Mouse (Mus musculus): ENCODE measurements at regions not wholly inside any gene's neighbourhood (a gene's known extent, or its start where the extent isn't known, plus 50 kb on each side); places are given as distances from the start of the nearest gene placed in this dataset.

- no peak overlapping the region for H3ac ChIP-seq (ENCODE audit: control insufficient read depth, insufficient read length, low read depth)
- H3K79me3 ChIP-seq (ENCODE audit: low read depth), result no peaks in the 10 kb centered on the region
- peaks cover 6% of the 10 kb centered on the region for H3K27me3 ChIP-seq (ENCODE audit: control insufficient read depth, insufficient read depth, insufficient read length)
- no peaks in the 10 kb centered on the region for H3K36me3 ChIP-seq (ENCODE audit: control insufficient read depth, insufficient read depth)
- no peaks in the 10 kb centered on the region for H3K79me2 ChIP-seq (ENCODE audit: control insufficient read depth, insufficient read depth)
- H3K4me3 ChIP-seq (ENCODE audit: insufficient read depth, poor library complexity, severe bottlenecking), result no peak overlapping the region
- no peak for TF ChIP-seq MYOD1 (IDR thresholded peaks at IDR 0.05; ENCODE audit: control insufficient read depth, insufficient read length, low read depth)
- TF ChIP-seq CEBPB (IDR thresholded peaks at IDR 0.05; ENCODE audit: low read depth), result no peak
- TF ChIP-seq MYOG (IDR thresholded peaks at IDR 0.05; ENCODE audit: control insufficient read depth, extremely low read depth, insufficient read length), result no peak
- TF ChIP-seq USF1 (IDR thresholded peaks at IDR 0.05; ENCODE audit: low read depth), result no peak
- TF ChIP-seq CTCF (IDR thresholded peaks at IDR 0.05; ENCODE audit: control insufficient read depth, insufficient read depth, insufficient read length), result no peak
- TF ChIP-seq MAX (IDR thresholded peaks at IDR 0.05), result no peak
Measured at GRCm38 (mm10) chr2:10783594-10783993, 388.3 kb upstream of the Prkcq start.

GRCm38 (mm10) chr2:10784266-10784665, 387.6 kb upstream of the Prkcq start:
- H3K79me3 ChIP-seq (ENCODE audit: low read depth), result no peaks in the 10 kb centered on the region
- H3K4me3 ChIP-seq (ENCODE audit: insufficient read depth, poor library complexity, severe bottlenecking), result no peak overlapping the region
- H3ac ChIP-seq (ENCODE audit: control insufficient read depth, insufficient read length, low read depth), result no peak overlapping the region
- no peaks in the 10 kb centered on the region for H3K79me2 ChIP-seq (ENCODE audit: control insufficient read depth, insufficient read depth)
- TF ChIP-seq MYOD1 (IDR thresholded peaks at IDR 0.05; ENCODE audit: control insufficient read depth, insufficient read length, low read depth) (peak; percentile 91), MAX (IDR thresholded peaks at IDR 0.05) (no peak)
- no peaks in the 10 kb centered on the region for H3K36me3 ChIP-seq (ENCODE audit: control insufficient read depth, insufficient read depth)
- peaks cover 2% of the 10 kb centered on the region for H3K27me3 ChIP-seq (ENCODE audit: control insufficient read depth, insufficient read depth, insufficient read length)

DNA sequence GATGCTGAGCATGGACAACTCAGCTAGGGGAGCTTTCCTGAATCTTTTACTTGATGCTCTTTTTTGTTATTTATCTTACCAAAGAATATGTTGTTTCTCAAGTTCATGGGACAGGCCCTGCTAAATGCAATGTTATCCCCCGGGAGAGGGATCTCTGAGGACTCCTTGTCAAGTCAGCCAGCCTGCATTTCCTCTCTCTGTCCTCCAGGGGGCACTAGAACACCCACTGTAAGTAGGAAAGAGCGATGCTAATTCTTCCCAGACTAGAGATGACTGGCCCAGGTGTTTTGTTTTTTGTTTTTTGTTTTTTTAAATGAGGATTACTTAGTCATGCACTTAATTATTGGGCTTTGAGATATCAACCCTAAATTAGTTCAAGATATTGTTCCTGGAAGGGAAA, 386.8 kb upstream of the Prkcq start:
- H3K27me3 ChIP-seq (ENCODE audit: control insufficient read depth, insufficient read depth, insufficient read length), result no peaks in the 10 kb centered on the region
- no peak overlapping the region for H3K4me3 ChIP-seq (ENCODE audit: insufficient read depth, poor library complexity, severe bottlenecking)
- H3K79me3 ChIP-seq (ENCODE audit: low read depth), result no peaks in the 10 kb centered on the region
- no peaks in the 10 kb centered on the region for H3K36me3 ChIP-seq (ENCODE audit: control insufficient read depth, insufficient read depth)
- peak; percentile 44 for TF ChIP-seq CTCF (IDR thresholded peaks at IDR 0.05; ENCODE audit: control insufficient read depth, insufficient read depth, insufficient read length)
- no peak for TF ChIP-seq FOSL1 (IDR thresholded peaks at IDR 0.05; ENCODE audit: insufficient read depth, low read length, poor library complexity, severe bottlenecking)
- no peak for TF ChIP-seq MYOG (IDR thresholded peaks at IDR 0.05; ENCODE audit: control insufficient read depth, extremely low read depth, insufficient read length)
- H3ac ChIP-seq (ENCODE audit: control insufficient read depth, insufficient read length, low read depth), result no peak overlapping the region
- H3K79me2 ChIP-seq (ENCODE audit: control insufficient read depth, insufficient read depth), result no peaks in the 10 kb centered on the region

DNA sequence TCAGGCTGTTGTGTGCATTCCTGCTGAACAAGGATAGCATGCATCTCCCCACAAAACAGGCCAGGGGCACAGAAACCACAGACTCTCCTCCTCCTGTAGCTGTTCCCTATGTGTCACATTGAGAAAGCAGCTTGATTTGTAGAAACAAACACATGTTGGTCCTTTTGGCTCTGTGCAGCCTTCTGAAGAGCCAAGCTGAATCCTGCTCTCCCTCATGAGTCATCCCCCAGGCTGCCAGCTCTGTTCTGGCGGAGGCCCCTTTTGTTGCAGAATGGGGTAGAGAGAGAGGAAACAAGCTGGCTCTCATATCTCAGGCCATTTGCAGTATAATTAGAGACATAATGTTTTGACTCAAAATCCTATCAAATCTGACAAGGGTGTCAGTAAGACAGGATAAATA, 383.4 kb upstream of the Prkcq start:
- H3ac ChIP-seq (ENCODE audit: control insufficient read depth, insufficient read length, low read depth), result no peak overlapping the region
- H3K36me3 ChIP-seq (ENCODE audit: control insufficient read depth, insufficient read depth), result no peaks in the 10 kb centered on the region
- no peaks in the 10 kb centered on the region for H3K27me3 ChIP-seq (ENCODE audit: control insufficient read depth, insufficient read depth, insufficient read length)
- no peaks in the 10 kb centered on the region for H3K79me3 ChIP-seq (ENCODE audit: low read depth)
- no peak for TF ChIP-seq CEBPB (IDR thresholded peaks at IDR 0.05; ENCODE audit: low read depth)
- TF ChIP-seq MYOD1 (IDR thresholded peaks at IDR 0.05; ENCODE audit: control insufficient read depth, insufficient read length, low read depth), result peak; percentile 14
- no peak for TF ChIP-seq MYOG (IDR thresholded peaks at IDR 0.05; ENCODE audit: control insufficient read depth, extremely low read depth, insufficient read length)
- TF ChIP-seq CTCF (IDR thresholded peaks at IDR 0.05; ENCODE audit: control insufficient read depth, insufficient read depth, insufficient read length), result no peak
- no peak for TF ChIP-seq USF1 (IDR thresholded peaks at IDR 0.05; ENCODE audit: low read depth)
- no peak for TF ChIP-seq MAX (IDR thresholded peaks at IDR 0.05)
- H3K79me2 ChIP-seq (ENCODE audit: control insufficient read depth, insufficient read depth), result no peaks in the 10 kb centered on the region
- H3K4me3 ChIP-seq (ENCODE audit: insufficient read depth, poor library complexity, severe bottlenecking), result no peak overlapping the region

GRCm38 (mm10) chr2:10791233-10791632, 380.7 kb upstream of the Prkcq start:
- Histone ChIP-seq H3K79me3 (ENCODE audit: low read depth) (no peaks in the 10 kb centered on the region), H3K79me2 (ENCODE audit: control insufficient read depth, insufficient read depth) (no peaks in the 10 kb centered on the region), H3ac (ENCODE audit: control insufficient read depth, insufficient read length, low read depth) (no peak overlapping the region), H3K36me3 (ENCODE audit: control insufficient read depth, insufficient read depth) (no peaks in the 10 kb centered on the region), H3K27me3 (ENCODE audit: control insufficient read depth, insufficient read depth, insufficient read length) (no peaks in the 10 kb centered on the region), H3K4me3 (ENCODE audit: insufficient read depth, poor library complexity, severe bottlenecking) (no peak overlapping the region)
- TF ChIP-seq MYOD1 (IDR thresholded peaks at IDR 0.05; ENCODE audit: control insufficient read depth, insufficient read length, low read depth) (no peak), CEBPB (IDR thresholded peaks at IDR 0.05; ENCODE audit: low read depth) (no peak), USF1 (IDR thresholded peaks at IDR 0.05; ENCODE audit: low read depth) (no peak), FOSL1 (IDR thresholded peaks at IDR 0.05; ENCODE audit: insufficient read depth, low read length, poor library complexity, severe bottlenecking) (no peak), MYOG (IDR thresholded peaks at IDR 0.05; ENCODE audit: control insufficient read depth, extremely low read depth, insufficient read length) (no peak), CTCF (IDR thresholded peaks at IDR 0.05; ENCODE audit: control insufficient read depth, insufficient read depth, insufficient read length) (no peak), MAX (IDR thresholded peaks at IDR 0.05) (no peak)

- no peaks in the 10 kb centered on the region for H3K79me3 ChIP-seq (ENCODE audit: low read depth)
- H3K36me3 ChIP-seq (ENCODE audit: control insufficient read depth, insufficient read depth), result no peaks in the 10 kb centered on the region
- H3K27me3 ChIP-seq (ENCODE audit: control insufficient read depth, insufficient read depth, insufficient read length), result peaks cover 10% of the 10 kb centered on the region
- no peak for TF ChIP-seq MYOD1 (IDR thresholded peaks at IDR 0.05; ENCODE audit: control insufficient read depth, insufficient read length, low read depth)
- no peak overlapping the region for H3ac ChIP-seq (ENCODE audit: control insufficient read depth, insufficient read length, low read depth)
- no peaks in the 10 kb centered on the region for H3K79me2 ChIP-seq (ENCODE audit: control insufficient read depth, insufficient read depth)
- no peak overlapping the region for H3K4me3 ChIP-seq (ENCODE audit: insufficient read depth, poor library complexity, severe bottlenecking)
Measured at GRCm38 (mm10) chr2:10816374-10816773, 355.5 kb upstream of the Prkcq start.

All from C2C12 (cell line).